Mouse (Mus musculus) lung, embryonic 14.5 days (tissue): ENCODE data around the gene Lypd6b. TPM values are rescaled to one million over a fixed set of nuclear protein-coding genes. Genes with fewer than 3 reads are reported as not detected.

Source experiments
- ATAC-seq: fragments of 200-750 bp; cut with Nextera tagmentation; 2 replicates; pipeline ENCODE4 v1.8.0; 2017; ENCODE audit warnings: mild to moderate bottlenecking, moderate TSS enrichment, moderate library complexity; ENCODE audit not compliant: insufficient read depth
- DNase-seq: peaks from one replicate; pipeline ENCODE4 v3.0.0-alpha.2; 2015
- H3K27ac ChIP-seq: fragments of 300-500 bp; sonication (generic); 2 replicates; pipeline ENCODE4 v1.5.1; 2014; ENCODE audit warnings: low read depth, mild to moderate bottlenecking, moderate library complexity
- H3K27me3 ChIP-seq: fragments of 300-500 bp; sonication (generic); 2 replicates; pipeline ENCODE4 v1.6.1; 2014; ENCODE audit warnings: low read length, control low read depth; ENCODE audit not compliant: insufficient read depth
- H3K36me3 ChIP-seq: fragments of 300-500 bp; sonication (generic); 2 replicates; pipeline ENCODE4 v1.6.1; 2014; ENCODE audit warnings: control low read depth; ENCODE audit not compliant: insufficient read depth
- H3K4me1 ChIP-seq: fragments of 300-500 bp; sonication (generic); 2 replicates; pipeline ENCODE4 v1.6.1; 2014; ENCODE audit warnings: antibody characterized with exemption, control low read depth; ENCODE audit not compliant: insufficient read depth
- H3K4me2 ChIP-seq: fragments of 300-500 bp; sonication (generic); 2 replicates; pipeline ENCODE4 v1.6.1; 2014; ENCODE audit warnings: mild to moderate bottlenecking
- H3K4me3 ChIP-seq: fragments of 300-500 bp; sonication (generic); 2 replicates; pipeline ENCODE4 v1.5.1; 2014; ENCODE audit warnings: low read depth, low read length
- H3K9ac ChIP-seq: fragments of 300-500 bp; sonication (generic); 2 replicates; pipeline ENCODE4 v1.6.1; 2014
- H3K9me3 ChIP-seq: fragments of 300-500 bp; sonication (generic); 2 replicates; pipeline ENCODE4 v1.6.1; 2016; ENCODE audit warnings: low read depth, low read length, control low read depth
- CTCF ChIP-seq: IDR thresholded peaks from 2 replicates; pipeline ENCODE4 v1.5.1; 2016; ENCODE audit warnings: antibody characterized with exemption, low read depth
- WGBS: fragments of 180-500 bp; shearing (Covaris S2); extraction: QIAGEN DNeasy Blood & Tissue Kit; methylation state at CpG from one replicate; pipeline ENCODE4 v1.1.7; 2014; 5-methylcytosine and 5-hydroxymethylcytosine counted together
- polyA plus RNA-seq: library from polyadenylated mRNA; unstranded; fragments of >200 nt; fragmentation: Nextera tagmentation; extraction: Ambion mirVana; gene quantifications from 2 replicates; pipeline ENCODE4 v1.2.1, GENCODE M21; 2014

Gene Lypd6b
- polyA plus RNA-seq, 1 experiment from 2014 or later: 1.2 TPM

DNA sequence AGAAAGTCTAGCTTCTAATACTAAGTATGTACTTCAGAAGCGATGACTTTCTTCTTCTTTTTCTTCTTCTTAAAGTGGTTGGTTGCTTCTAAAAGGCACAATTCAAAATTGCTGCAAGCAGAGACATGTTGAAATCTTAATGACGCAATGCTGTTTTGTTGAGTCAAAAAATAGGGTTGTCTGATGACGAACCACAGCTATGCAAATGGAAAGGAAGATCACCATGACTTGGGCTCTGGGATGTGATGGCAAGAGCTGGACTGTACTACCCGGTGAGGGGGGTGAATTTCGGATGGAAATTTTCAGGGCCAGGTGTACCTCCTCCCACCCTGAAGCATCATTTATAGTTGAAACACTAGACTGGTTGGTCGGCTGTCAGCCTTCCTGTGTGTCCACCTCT lies 22.0 kb downstream of the Lypd6b start:
- DNase-seq (no peak), ATAC-seq (no peak)
- WGBS: 75% methylated on average over 6 of the region's 6 CpGs
- Histone ChIP-seq H3K9me3 (no peaks in the 10 kb centered on the region), H3K4me3 (no peak overlapping the region), H3K4me1 (peaks cover 6% of the 10 kb centered on the region), H3K36me3 (no peaks in the 10 kb centered on the region), H3K4me2 (no peak overlapping the region), H3K27ac (no peak overlapping the region), H3K27me3 (no peaks in the 10 kb centered on the region), H3K9ac (no peak overlapping the region)
- TF ChIP-seq CTCF: no peak

DNA sequence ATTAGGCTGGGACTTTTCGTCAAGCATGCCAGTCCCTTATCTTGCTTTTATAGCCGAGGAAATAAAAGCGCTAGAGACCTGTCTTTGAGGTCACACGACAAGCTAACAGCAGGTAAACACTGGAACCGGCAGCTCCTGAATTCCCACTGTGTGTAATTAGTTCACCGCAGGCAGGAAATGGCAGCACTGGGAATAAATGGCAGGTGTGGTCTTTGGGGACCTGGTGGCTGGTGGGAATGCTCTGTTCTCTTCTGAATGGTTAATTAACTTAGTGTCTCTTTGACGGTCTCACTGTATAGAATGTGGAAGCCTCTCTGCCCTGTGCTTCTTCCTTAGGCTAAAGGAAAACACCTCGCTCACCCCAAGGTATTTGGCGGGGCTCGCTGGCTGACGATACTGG lies 23.9 kb downstream of the Lypd6b start:
- Histone ChIP-seq H3K4me3 (no peak overlapping the region), H3K27ac (0 out of 2 replicates have a peak overlapping the region, but pooled peaks have one; percentile 7), H3K4me2 (peak overlapping the region; percentile 18; the same call in 1 of the 2 replicates), H3K27me3 (no peaks in the 10 kb centered on the region), H3K4me1 (peaks cover 6% of the 10 kb centered on the region), H3K9ac (no peak overlapping the region), H3K36me3 (no peaks in the 10 kb centered on the region), H3K9me3 (no peaks in the 10 kb centered on the region)
- TF ChIP-seq CTCF: no peak
- WGBS: 17% methylated on average over 11 of the region's 11 CpGs
- no peak for DNase-seq
- 0 out of 2 replicates have a peak, but pooled peaks have one; percentile 28 for ATAC-seq

DNA sequence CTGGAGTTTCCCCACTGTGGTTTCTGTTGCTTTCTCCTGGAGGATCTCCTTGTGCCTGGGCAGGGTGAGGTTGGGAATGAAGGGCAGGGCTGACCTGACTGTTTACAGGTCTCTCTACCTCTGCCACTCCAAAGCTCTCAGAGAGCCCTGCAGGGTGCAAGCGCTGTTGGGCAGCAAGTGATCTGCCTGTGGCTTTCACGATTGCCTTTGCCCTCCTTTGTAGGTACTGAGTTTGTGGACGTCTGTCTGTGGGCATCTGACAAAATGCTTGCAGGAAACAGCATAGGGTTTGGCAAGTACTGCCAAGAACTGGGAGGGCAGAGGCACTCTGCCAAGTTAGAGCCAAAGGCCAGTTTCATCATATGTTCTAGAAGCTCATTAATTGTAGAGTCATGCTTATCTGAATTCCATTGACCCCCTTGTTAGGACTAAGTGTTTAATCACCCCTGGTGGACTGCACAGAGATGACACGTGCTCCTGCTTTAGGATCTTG lies 24.4 kb downstream of the Lypd6b start:
- Histone ChIP-seq H3K36me3 (no peaks in the 10 kb centered on the region), H3K4me1 (peaks cover 6% of the 10 kb centered on the region), H3K27me3 (no peaks in the 10 kb centered on the region), H3K27ac (0 out of 2 replicates have a peak overlapping the region, but pooled peaks have one; percentile 7), H3K9ac (no peak overlapping the region), H3K4me3 (no peak overlapping the region), H3K9me3 (no peaks in the 10 kb centered on the region), H3K4me2 (peak overlapping the region; percentile 18; the same call in 1 of the 2 replicates)
- peak; percentile 30 for TF ChIP-seq CTCF
- ATAC-seq (peak; percentile 33; the same call in 1 of the 2 replicates), DNase-seq (peak; percentile 60)
- WGBS: 16% methylated on average over 4 of the region's 4 CpGs

DNA sequence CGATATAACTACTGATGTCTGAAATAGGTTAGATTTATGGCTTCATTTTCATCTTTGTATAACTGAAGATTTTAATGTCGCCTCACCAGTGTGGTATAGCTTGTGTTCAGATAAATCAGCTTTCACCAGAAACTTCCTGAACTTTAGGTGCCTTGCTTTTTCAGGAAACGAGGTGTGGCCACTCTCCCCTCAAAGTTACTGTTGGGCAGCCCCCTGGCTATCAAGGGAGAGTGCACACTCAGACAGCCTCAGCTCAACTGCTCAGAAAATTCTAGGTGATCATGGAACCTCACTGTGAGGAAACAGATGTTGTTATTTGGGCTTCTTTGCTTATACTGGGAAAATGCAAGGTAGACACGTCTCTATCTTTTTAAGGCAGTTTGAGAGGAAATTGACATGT lies 25.7 kb downstream of the Lypd6b start:
- DNase-seq (no peak), ATAC-seq (no peak)
- no peak for TF ChIP-seq CTCF
- H3K4me1 ChIP-seq: peaks cover 6% of the 10 kb centered on the region
- H3K4me3 ChIP-seq: no peak overlapping the region
- H3K27ac ChIP-seq: no peak overlapping the region
- H3K9me3 ChIP-seq: no peaks in the 10 kb centered on the region
- H3K9ac ChIP-seq: no peak overlapping the region
- H3K4me2 ChIP-seq: no peak overlapping the region
- 51% methylated on average over 4 of the region's 4 CpGs for WGBS
- H3K27me3 ChIP-seq: no peaks in the 10 kb centered on the region
- no peaks in the 10 kb centered on the region for H3K36me3 ChIP-seq

GRCm38 (mm10) chr2:49814011-49814410 lies 26.5 kb downstream of the Lypd6b start:
- Histone ChIP-seq H3K9ac (no peak overlapping the region), H3K4me1 (peaks cover 6% of the 10 kb centered on the region), H3K9me3 (no peaks in the 10 kb centered on the region), H3K36me3 (no peaks in the 10 kb centered on the region), H3K27me3 (no peaks in the 10 kb centered on the region), H3K27ac (no peak overlapping the region), H3K4me3 (no peak overlapping the region), H3K4me2 (no peak overlapping the region)
- 55% methylated on average over 6 of the region's 6 CpGs for WGBS
- DNase-seq: no peak
- no peak for ATAC-seq
- TF ChIP-seq CTCF: no peak

GRCm38 (mm10) chr2:49815696-49816320 lies 28.3 kb downstream of the Lypd6b start:
- ATAC-seq: peak; percentile 77; the same call in 1 of the 2 replicates
- TF ChIP-seq CTCF: no peak

GRCm38 (mm10) chr2:49816549-49816948 lies 29.1 kb downstream of the Lypd6b start:
- ATAC-seq: no peak
- no peaks in the 10 kb centered on the region for H3K36me3 ChIP-seq
- no peaks in the 10 kb centered on the region for H3K27me3 ChIP-seq
- H3K4me1 ChIP-seq: peaks cover 6% of the 10 kb centered on the region
- H3K9ac ChIP-seq: no peak overlapping the region
- TF ChIP-seq CTCF: no peak
- no peak overlapping the region for H3K4me3 ChIP-seq
- 88% methylated on average over 5 of the region's 5 CpGs for WGBS
- no peak overlapping the region for H3K4me2 ChIP-seq
- no peak overlapping the region for H3K27ac ChIP-seq
- H3K9me3 ChIP-seq: no peaks in the 10 kb centered on the region
- DNase-seq: no peak

More at GRCm38 (mm10) chr2:49815696-49816320, 28.3 kb downstream of the Lypd6b start:
- no peak overlapping the region for H3K4me2 ChIP-seq
- H3K4me3 ChIP-seq: no peak overlapping the region
- DNase-seq: peak; percentile 46
- no peaks in the 10 kb centered on the region for H3K36me3 ChIP-seq
- no peak overlapping the region for H3K27ac ChIP-seq
- WGBS: 28% methylated on average over 3 of the region's 3 CpGs
- no peak overlapping the region for H3K9ac ChIP-seq
- H3K27me3 ChIP-seq: no peaks in the 10 kb centered on the region
- peaks cover 6% of the 10 kb centered on the region for H3K4me1 ChIP-seq
- H3K9me3 ChIP-seq: no peaks in the 10 kb centered on the region
